Mouse (Mus musculus) G1E (cell line): ENCODE data around the gene Kif19a.

Source experiments
- CTCF ChIP-seq: IDR thresholded peaks from 2 replicates; pipeline ENCODE4 v1.5.1; 2012; ENCODE audit warnings: low read depth, low read length, inconsistent platforms, mixed read lengths
- GATA1 ChIP-seq: IDR thresholded peaks from 2 replicates; pipeline ENCODE4 v1.6.1; 2012; ENCODE audit warnings: borderline replicate concordance, low read length, inconsistent platforms, mixed read lengths
- GATA2 ChIP-seq: IDR thresholded peaks from 2 replicates; pipeline ENCODE4 v1.6.1; 2012; ENCODE audit warnings: low read depth, low read length, inconsistent platforms, borderline replicate concordance
- POLR2AphosphoS5 ChIP-seq: IDR thresholded peaks from 2 replicates; pipeline ENCODE4 v1.6.1; 2012; ENCODE audit warnings: low read depth, low read length, inconsistent platforms; ENCODE audit not compliant: insufficient replicate concordance

DNA sequence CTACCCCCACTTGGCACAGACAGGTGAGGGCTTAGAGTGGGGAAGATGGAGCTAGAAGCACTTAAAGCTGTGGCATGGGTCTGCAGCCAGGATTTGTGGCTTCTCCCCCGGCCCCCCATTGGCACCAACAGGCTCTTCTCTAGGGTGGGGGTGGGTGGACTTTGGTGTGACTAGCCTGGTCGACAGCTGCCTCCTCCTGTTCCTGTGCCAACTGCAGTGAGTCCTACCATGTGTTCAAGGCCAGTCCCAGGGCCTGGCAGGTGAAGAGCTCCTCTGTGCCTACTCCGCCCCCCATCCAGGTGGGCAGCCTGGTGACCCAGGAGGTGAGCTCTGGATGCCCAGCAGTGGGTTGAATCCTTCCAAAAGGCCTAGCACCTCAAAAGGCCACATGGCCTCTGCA, 22.4 kb downstream of the Kif19a start:
- TF ChIP-seq GATA1 = no peak
- no peak for TF ChIP-seq CTCF
- TF ChIP-seq GATA2 = no peak
- TF ChIP-seq POLR2AphosphoS5 = no peak
